Mouse (Mus musculus): ENCODE results near the gene Cd248. TPM values are rescaled to one million over a fixed set of nuclear protein-coding genes. Genes with fewer than 3 reads are reported as not detected.
A peak's percentile ranks its signal among the peaks of the same experiment; 100 is the strongest.

Gene Cd248
- polyA plus RNA-seq, 1 experiment from 2014 or later: 23.6 TPM

GRCm38 (mm10) chr19:5040862-5041523 is 26.9 kb upstream of the Cd248 start, which contains the start of gene Brms1:
Brms1 (plus strand) TSS chr19:5041354.
- H3K4me1 ChIP-seq: peaks cover 39% of the 10 kb centered on the region
- H3K4me3 ChIP-seq: peak within 1 kb of the TSS; percentile 79
- no peaks in the 10 kb centered on the region for H3K27me3 ChIP-seq (replicated peaks)
- ATAC-seq (ENCODE audit: extremely low read depth, insufficient number of reproducible peaks, low FRiP score, low TSS enrichment): peak; percentile 49
- peak within 1 kb of the TSS; percentile 72 for H3K27ac ChIP-seq (replicated peaks)
- no peaks in the 10 kb centered on the region for H3K9me3 ChIP-seq
- 4% methylated on average over 40 of the region's 40 CpGs for whole genome bisulfite sequencing
- peak within 1 kb of the TSS; percentile 99 for H3K4me2 ChIP-seq
- H3K36me3 ChIP-seq: peaks cover 22% of the 10 kb centered on the region
- H3K9ac ChIP-seq: peak within 1 kb of the TSS; percentile 97

- Histone ChIP-seq H3K4me3 (peak overlapping the region; percentile 79), H3K27me3 (replicated peaks) (no peaks in the 10 kb centered on the region), H3K9me3 (no peaks in the 10 kb centered on the region), H3K36me3 (peaks cover 28% of the 10 kb centered on the region), H3K4me1 (peaks cover 39% of the 10 kb centered on the region), H3K9ac (peak overlapping the region; percentile 97), H3K4me2 (peak overlapping the region; percentile 99), H3K27ac (replicated peaks) (peak overlapping the region; percentile 72)
- ATAC-seq (ENCODE audit: extremely low read depth, insufficient number of reproducible peaks, low FRiP score, low TSS enrichment): no peak
- WGBS: 2% methylated on average over 16 of the region's 16 CpGs
Observed at GRCm38 (mm10) chr19:5041588-5041987, 26.3 kb upstream of the Cd248 start.

- H3K36me3 ChIP-seq: peaks cover 57% of the 10 kb centered on the region
- no peak overlapping the region for H3K4me2 ChIP-seq
- H3K9me3 ChIP-seq: no peaks in the 10 kb centered on the region
- peaks cover 3% of the 10 kb centered on the region; the same call in 1 of the 2 replicates for H3K27me3 ChIP-seq (replicated peaks)
- WGBS: 72% methylated on average over 4 of the region's 4 CpGs
- H3K4me3 ChIP-seq: no peak overlapping the region
- no peak for ATAC-seq (ENCODE audit: extremely low read depth, insufficient number of reproducible peaks, low FRiP score, low TSS enrichment)
- H3K9ac ChIP-seq: no peak overlapping the region
- no peak overlapping the region for H3K27ac ChIP-seq (replicated peaks)
- peaks cover 26% of the 10 kb centered on the region for H3K4me1 ChIP-seq
Observed at GRCm38 (mm10) chr19:5045531-5045930, 22.3 kb upstream of the Cd248 start.

GRCm38 (mm10) chr19:5048138-5049056 is 19.5 kb upstream of the Cd248 start:
- H3K4me2 ChIP-seq: no peak overlapping the region
- ATAC-seq (ENCODE audit: extremely low read depth, insufficient number of reproducible peaks, low FRiP score, low TSS enrichment): no peak
- peaks cover 34% of the 10 kb centered on the region for H3K4me1 ChIP-seq
- peaks cover 28% of the 10 kb centered on the region for H3K27me3 ChIP-seq (replicated peaks)
- H3K9ac ChIP-seq: no peak overlapping the region
- H3K27ac ChIP-seq (replicated peaks): no peak overlapping the region
- peaks cover 50% of the 10 kb centered on the region for H3K36me3 ChIP-seq
- no peak overlapping the region for H3K4me3 ChIP-seq
- 83% methylated on average over 14 of the region's 14 CpGs for WGBS
- H3K9me3 ChIP-seq: no peaks in the 10 kb centered on the region

- H3K36me3 ChIP-seq: peaks cover 42% of the 10 kb centered on the region
- H3K27me3 ChIP-seq (replicated peaks): peaks cover 33% of the 10 kb centered on the region
Observed at GRCm38 (mm10) chr19:5049325-5049724, 18.6 kb upstream of the Cd248 start.

GRCm38 (mm10) chr19:5050047-5050905 is 17.6 kb upstream of the Cd248 start, which contains the start of gene Rin1:
Rin1 (plus strand) TSS chr19:5050481.
- peak within 1 kb of the TSS; percentile 71 for H3K4me2 ChIP-seq
- peak within 1 kb of the TSS; percentile 48 for H3K4me3 ChIP-seq
- H3K9me3 ChIP-seq: no peaks in the 10 kb centered on the region
- ATAC-seq (ENCODE audit: extremely low read depth, insufficient number of reproducible peaks, low FRiP score, low TSS enrichment): no peak
- peaks cover 42% of the 10 kb centered on the region for H3K36me3 ChIP-seq
- H3K9ac ChIP-seq: peak within 1 kb of the TSS; percentile 72
- H3K4me1 ChIP-seq: peaks cover 34% of the 10 kb centered on the region
- H3K27me3 ChIP-seq (replicated peaks): peaks cover 41% of the 10 kb centered on the region
- H3K27ac ChIP-seq (replicated peaks): peak within 1 kb of the TSS; percentile 70
- 12% methylated on average over 14 of the region's 14 CpGs for WGBS

More at GRCm38 (mm10) chr19:5049325-5049724, 18.6 kb upstream of the Cd248 start:
- no peak overlapping the region for H3K4me2 ChIP-seq
- H3K4me1 ChIP-seq: peaks cover 34% of the 10 kb centered on the region
- H3K9ac ChIP-seq: no peak overlapping the region
- H3K27ac ChIP-seq (replicated peaks): no peak overlapping the region
- no peak for ATAC-seq (ENCODE audit: extremely low read depth, insufficient number of reproducible peaks, low FRiP score, low TSS enrichment)
- no peak overlapping the region for H3K4me3 ChIP-seq
- WGBS: 82% methylated on average over 6 of the region's 6 CpGs
- H3K9me3 ChIP-seq: no peaks in the 10 kb centered on the region

GRCm38 (mm10) chr19:5051031-5051430 is 16.8 kb upstream of the Cd248 start:
- WGBS: 7% methylated on average over 17 of the region's 17 CpGs
- Histone ChIP-seq H3K27me3 (replicated peaks) (peaks cover 45% of the 10 kb centered on the region), H3K9ac (peak overlapping the region; percentile 72), H3K9me3 (no peaks in the 10 kb centered on the region), H3K36me3 (peaks cover 40% of the 10 kb centered on the region), H3K4me3 (peak overlapping the region; percentile 48), H3K4me2 (peak overlapping the region; percentile 71), H3K4me1 (peaks cover 34% of the 10 kb centered on the region), H3K27ac (replicated peaks) (peak overlapping the region; percentile 70)
- no peak; the same call in 1 of the 2 replicates for ATAC-seq (ENCODE audit: extremely low read depth, insufficient number of reproducible peaks, low FRiP score, low TSS enrichment)

GRCm38 (mm10) chr19:5051515-5051914 is 16.4 kb upstream of the Cd248 start:
- Histone ChIP-seq H3K36me3 (peaks cover 35% of the 10 kb centered on the region), H3K4me3 (peak overlapping the region; percentile 48), H3K9me3 (no peaks in the 10 kb centered on the region), H3K4me1 (peaks cover 37% of the 10 kb centered on the region), H3K27ac (replicated peaks) (peak overlapping the region; percentile 70; the same call in 1 of the 2 replicates), H3K27me3 (replicated peaks) (peaks cover 45% of the 10 kb centered on the region), H3K4me2 (peak overlapping the region; percentile 71), H3K9ac (peak overlapping the region; percentile 72)
- whole genome bisulfite sequencing: 58% methylated on average over 3 of the region's 3 CpGs
- ATAC-seq (ENCODE audit: extremely low read depth, insufficient number of reproducible peaks, low FRiP score, low TSS enrichment): no peak

- no peak for ATAC-seq (ENCODE audit: extremely low read depth, insufficient number of reproducible peaks, low FRiP score, low TSS enrichment)
- peak overlapping the region; percentile 72 for H3K9ac ChIP-seq
- peaks cover 39% of the 10 kb centered on the region for H3K4me1 ChIP-seq
- H3K9me3 ChIP-seq: no peaks in the 10 kb centered on the region
- H3K27ac ChIP-seq (replicated peaks): no peak overlapping the region; the same call in 1 of the 2 replicates
- peak overlapping the region; percentile 71 for H3K4me2 ChIP-seq
- peaks cover 45% of the 10 kb centered on the region for H3K27me3 ChIP-seq (replicated peaks)
- H3K36me3 ChIP-seq: peaks cover 27% of the 10 kb centered on the region
- peak overlapping the region; percentile 48 for H3K4me3 ChIP-seq
- 24% methylated on average over 25 of the region's 25 CpGs for WGBS
Observed at GRCm38 (mm10) chr19:5052166-5052822, 15.6 kb upstream of the Cd248 start.

- H3K9me3 ChIP-seq: no peaks in the 10 kb centered on the region
- H3K4me3 ChIP-seq: no peak overlapping the region
- H3K36me3 ChIP-seq: peaks cover 21% of the 10 kb centered on the region
- peaks cover 41% of the 10 kb centered on the region for H3K4me1 ChIP-seq
- no peak overlapping the region for H3K9ac ChIP-seq
- H3K4me2 ChIP-seq: peak overlapping the region; percentile 71
- peaks cover 45% of the 10 kb centered on the region for H3K27me3 ChIP-seq (replicated peaks)
- no peak overlapping the region for H3K27ac ChIP-seq (replicated peaks)
- 56% methylated on average over 17 of the region's 17 CpGs for WGBS
- ATAC-seq (ENCODE audit: extremely low read depth, insufficient number of reproducible peaks, low FRiP score, low TSS enrichment): no peak
Observed at GRCm38 (mm10) chr19:5052853-5053252, 15.0 kb upstream of the Cd248 start.

All from heart, embryonic 13.5 days (tissue).